Mouse (Mus musculus): ENCODE measurements around the gene Bad.
"Not testable (repeated sequence)": the region's sequence is repeated elsewhere in the genome, so short reads cannot be mapped to it uniquely, and the experiment has no call there.

Gene Bad

DNA sequence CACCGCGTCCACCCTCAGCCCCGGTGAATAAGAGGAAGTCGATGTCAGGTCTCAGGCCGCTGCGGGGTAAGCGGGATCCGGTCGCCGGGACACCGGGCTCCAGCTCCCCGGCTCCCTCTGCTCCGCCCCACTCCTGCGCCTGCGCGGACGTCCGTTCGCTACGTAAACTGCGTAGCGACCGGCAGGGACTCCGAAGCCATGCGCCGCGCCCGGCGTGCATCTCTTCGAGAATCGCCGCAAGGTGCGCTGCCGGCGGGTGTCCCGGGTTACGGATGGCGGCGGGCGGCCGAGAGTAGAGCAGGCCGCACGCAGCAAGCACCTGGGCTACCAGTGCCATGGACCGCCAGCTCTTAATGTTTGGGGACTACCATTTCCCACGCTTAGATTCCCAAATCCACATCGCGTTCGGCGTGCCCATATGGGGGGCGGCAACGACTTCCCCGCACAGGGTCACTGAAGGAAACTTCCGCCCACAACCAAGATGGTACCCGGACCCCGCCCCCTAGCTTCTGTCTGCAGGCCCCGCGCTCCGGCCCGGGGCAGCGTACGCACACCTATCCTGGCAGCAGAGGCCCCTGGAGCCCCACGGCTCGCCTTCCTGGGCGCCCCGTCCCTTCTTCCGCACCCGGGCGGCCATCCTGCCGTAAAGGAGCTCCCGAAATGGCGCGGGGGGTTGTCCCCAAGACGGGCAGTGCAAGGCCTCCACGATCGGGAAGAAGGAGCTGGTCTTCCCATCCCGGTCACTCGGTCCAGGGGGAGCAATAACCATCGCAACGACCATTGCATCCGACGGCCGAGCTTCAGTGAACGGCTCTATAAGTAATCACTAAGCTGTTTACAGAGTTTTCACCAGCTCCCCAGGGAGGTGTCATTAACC is at the start of gene Bad:
Gene Bad, plus strand, starts transcription at position 490 of the 877 bp plus-strand sequence.
- peak; percentile 97 to 98 for DNase-seq

DNA sequence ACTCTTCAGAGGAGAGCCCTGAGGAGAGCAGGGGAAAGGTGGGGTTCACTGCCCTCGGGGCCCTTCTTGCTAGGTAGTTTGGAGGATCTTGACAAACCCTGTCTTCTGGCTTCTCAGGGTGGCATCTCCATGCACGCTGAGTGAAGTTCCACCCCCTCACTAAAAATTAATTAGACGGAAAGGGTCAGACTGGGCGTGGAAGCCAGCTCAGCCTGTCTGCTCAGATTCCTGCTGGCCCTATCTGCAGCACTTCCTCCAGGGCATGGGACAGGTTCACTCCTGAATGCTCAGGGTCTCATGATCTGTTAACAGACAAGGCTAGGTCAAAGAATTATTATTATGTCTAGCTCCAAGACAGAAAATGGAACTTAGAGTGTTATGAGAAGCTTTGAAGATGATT is 49.1 kb upstream of the Bad start:
- DNase-seq = no peak

- no peak for DNase-seq
Observed at GRCm38 (mm10) chr19:6893731-6894451, 47.8 kb upstream of the Bad start.

GRCm38 (mm10) chr19:6895608-6896305 is 45.9 kb upstream of the Bad start:
- DNase-seq = not testable (repeated sequence)

DNA sequence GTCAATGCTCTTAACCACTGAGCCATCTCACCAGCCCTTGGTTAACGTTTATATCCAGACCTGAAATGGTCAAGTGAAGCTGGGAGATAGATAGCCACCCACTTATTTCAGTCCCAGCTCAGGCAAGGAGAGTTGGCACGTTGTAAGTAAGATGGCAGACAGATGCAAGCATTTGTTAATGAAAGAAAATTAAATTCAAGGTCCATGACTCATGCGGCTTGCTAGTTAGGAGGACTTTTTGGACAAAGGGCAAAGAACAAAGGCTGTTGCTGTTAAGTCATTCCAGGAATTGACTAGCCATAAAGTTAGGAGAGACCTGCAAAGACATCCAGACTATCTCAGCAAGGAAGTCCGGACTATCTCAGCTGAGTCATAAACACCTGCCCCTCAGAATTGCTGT is 42.0 kb upstream of the Bad start:
- DNase-seq = no peak

GRCm38 (mm10) chr19:6903031-6903430 is 38.6 kb upstream of the Bad start:
- no peak for DNase-seq

- DNase-seq = no peak
Observed at GRCm38 (mm10) chr19:6904846-6905245, 36.8 kb upstream of the Bad start.

GRCm38 (mm10) chr19:6905498-6906159 is 36.0 kb upstream of the Bad start:
- DNase-seq = no peak

DNA sequence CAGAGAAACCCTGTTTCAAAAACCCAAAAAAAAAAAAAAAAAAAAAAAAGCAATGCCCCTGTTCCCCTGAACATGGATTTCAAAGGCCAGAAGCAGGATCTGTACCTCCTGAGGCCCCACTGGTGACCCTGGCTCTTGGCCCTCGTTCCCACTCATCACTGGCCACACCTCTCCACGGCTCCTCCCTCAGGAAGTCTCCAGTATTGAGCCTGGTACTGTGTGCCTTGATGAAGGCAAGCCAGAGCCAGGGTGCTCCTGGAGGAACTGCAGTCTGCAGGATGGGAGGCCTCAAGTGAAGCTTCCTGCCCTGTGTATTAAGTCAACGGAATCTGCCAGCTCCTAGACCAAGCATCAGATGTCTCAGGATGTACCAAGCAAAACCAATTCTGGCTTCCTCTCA is 35.5 kb upstream of the Bad start:
- no peak for DNase-seq

DNA sequence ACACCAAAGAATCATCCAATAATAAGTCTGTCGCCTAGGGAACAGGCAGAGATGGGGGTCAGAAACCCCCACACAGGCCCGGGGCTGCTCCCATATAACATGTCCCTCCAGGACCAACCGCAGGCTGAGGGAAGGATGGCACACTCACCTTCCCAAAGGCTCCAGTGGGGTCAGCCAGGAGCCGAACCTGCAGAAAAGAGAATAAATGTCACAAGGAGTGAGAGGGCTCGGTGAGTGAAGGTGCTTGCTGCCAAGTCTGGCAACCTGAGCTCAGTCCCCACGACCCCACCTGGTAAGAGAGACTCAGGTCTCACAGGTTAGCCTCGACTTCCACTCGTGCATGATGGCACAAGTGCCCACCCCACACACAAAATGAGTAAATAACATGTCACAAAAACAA is 34.6 kb upstream of the Bad start:
- DNase-seq = no peak

DNA sequence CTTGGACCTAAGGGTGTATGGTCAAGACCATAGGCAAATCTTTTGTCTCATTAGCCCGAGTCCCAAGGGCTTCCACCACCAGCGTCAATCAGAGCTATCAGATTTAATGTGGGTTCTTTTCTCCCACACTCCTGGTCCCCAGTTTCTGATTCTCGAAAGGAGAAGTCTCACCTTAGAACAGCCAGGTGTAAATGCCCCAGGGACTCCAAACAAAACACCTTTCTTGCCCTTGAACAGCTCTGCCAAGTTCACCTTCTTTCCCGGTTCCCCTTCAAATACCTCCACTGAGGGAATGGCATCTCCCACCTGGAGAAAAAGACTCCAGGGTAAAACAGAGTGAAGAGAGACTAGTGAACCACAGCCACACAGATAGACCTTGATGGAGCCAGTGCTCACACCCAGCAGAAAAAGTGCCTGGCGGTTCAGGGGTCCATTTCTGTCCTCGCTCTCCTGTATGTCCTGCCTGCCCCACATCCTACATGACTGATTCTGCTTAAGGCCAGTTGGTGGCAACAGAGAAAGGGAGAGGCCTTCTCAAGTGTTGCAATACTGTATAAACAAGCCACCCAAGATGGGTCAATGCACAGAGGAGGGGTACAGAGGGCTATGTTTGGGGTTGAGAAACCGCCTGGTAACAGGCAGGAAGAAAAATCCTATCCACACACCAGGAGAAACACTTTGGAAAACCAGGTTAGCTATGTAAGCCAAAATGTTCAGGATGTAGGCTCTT is 33.7 kb upstream of the Bad start:
- no peak for DNase-seq

- DNase-seq = no peak
Observed at GRCm38 (mm10) chr19:6909021-6909420, 32.6 kb upstream of the Bad start.

- DNase-seq = peak; percentile 92 to 96
Observed at GRCm38 (mm10) chr19:6909507-6910289, 32.0 kb upstream of the Bad start, which contains the start of the genes Trmt112 and Prdx5. Gene Trmt112 (plus strand): TSS chr19:6909698. Gene Prdx5 (minus strand): TSS chr19:6910106.

DNA sequence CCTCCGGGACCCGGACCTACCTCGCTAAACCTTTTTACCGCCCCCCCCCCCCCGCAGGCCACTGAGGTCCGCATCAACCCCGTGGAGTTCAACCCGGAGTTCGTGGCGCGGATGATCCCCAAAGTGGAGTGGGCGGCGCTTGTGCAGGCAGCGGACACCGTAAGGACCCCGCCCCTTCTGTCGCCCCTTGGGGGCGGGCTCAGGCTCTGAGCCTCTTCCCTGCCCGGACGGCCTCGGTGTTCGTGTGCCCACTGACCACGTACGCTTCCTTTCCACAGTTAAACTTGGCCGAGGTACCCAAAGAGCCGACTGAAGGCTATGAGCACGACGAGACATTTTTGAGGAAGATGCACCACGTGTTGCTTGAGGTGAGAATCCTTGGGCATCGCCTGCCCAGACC is 31.4 kb upstream of the Bad start:
- DNase-seq = peak; percentile 63 to 69

GRCm38 (mm10) chr19:6911101-6912074 is 30.3 kb upstream of the Bad start:
- peak in 1 of 2 experiments; percentile 28 for DNase-seq

GRCm38 (mm10) chr19:6912205-6912970 is 29.3 kb upstream of the Bad start:
- DNase-seq = no peak

GRCm38 (mm10) chr19:6913036-6913435 is 28.6 kb upstream of the Bad start:
- no peak for DNase-seq

DNA sequence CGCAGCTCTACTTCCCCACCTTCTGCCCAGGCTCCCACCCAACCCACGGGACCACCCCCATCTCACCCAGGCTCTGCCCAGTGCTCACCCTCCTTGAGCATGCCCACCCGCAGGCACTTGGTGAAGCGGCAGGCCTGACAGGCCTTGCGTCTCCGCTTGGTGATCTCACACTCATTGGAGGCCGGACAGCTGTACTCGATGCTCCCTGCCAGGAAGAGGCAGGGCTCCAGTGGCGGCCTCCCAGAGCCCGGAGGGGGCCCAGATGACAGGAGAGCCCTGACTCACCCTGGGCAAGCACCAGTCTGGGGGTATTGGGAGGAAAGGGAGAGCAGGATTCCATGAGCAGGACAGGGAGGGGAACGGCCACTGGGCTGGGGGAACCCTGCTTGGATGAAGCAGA is 27.7 kb upstream of the Bad start:
- DNase-seq = peak in 1 of 2 experiments; percentile 41

DNA sequence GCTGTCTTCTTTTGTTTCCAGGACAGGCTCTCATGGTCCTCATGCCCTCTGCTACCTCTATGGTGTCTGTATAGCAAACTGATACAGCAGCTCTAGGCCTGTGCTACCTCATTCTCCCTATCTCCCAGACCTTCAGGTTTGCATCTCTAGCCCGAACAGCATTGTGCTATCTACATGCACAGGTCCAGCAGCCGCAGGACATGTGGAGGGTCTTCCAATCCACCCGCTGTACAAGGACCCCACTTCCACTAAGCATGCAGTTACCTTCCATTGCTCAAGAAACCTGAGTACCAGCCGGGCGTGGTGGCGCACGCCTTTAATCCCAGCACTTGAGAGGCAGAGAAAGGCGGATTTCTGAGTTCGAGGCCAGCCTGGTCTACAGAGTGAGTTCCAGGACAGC is 27.1 kb upstream of the Bad start:
- DNase-seq = no peak

Measured in cerebellum, postnatal 10 days (tissue).